8 mouse cellular contexts compared by ENCODE assay signal in genomic region chr2:10284636-10285270, GRCm38 (mm10).
DNase-seq lines count a peak whose midpoint lies in the region; ATAC-seq lines count a peak whose summit lies in the region.

No protein-coding gene starts in this region.

- ATAC-seq in embryonic facial prominence, embryonic 13.5 days (ENCODE audit: insufficient number of reproducible peaks, insufficient read depth, low FRiP score, low TSS enrichment, low read depth), result no peak
- ATAC-seq in limb, embryonic 11.5 days (ENCODE audit: insufficient number of reproducible peaks, low FRiP score, low TSS enrichment, low read depth), result no peak
- ATAC-seq in CD4-positive, CD25-positive, alpha-beta regulatory T cell, adult 4 months, result no peak

- intact Hi-C loops in heart, postnatal 10 days (cut with DNase I), result loop anchor here (5.0 kb wide), 1 partner anchor 1612 kb away; no protein-coding TSS in a partner anchor

- H3K4me1 ChIP-seq in embryonic facial prominence, embryonic 13.5 days, result peaks cover 15% of the 10 kb centered on the region
- no peaks in the 10 kb centered on the region for H3K4me1 ChIP-seq in limb, embryonic 11.5 days (ENCODE audit: control insufficient read depth, insufficient read depth, low read length)

- H3K4me3 ChIP-seq in embryonic facial prominence, embryonic 13.5 days, result no peak overlapping the region
- no peak overlapping the region for H3K4me3 ChIP-seq in limb, embryonic 11.5 days (ENCODE audit: low read depth, low read length)

- no peak overlapping the region for H3K27ac ChIP-seq in embryonic facial prominence, embryonic 13.5 days
- H3K27ac ChIP-seq in limb, embryonic 11.5 days (replicated peaks; ENCODE audit: low read depth, low read length), result no peak overlapping the region

- no peaks in the 10 kb centered on the region for H3K9me3 ChIP-seq in embryonic facial prominence, embryonic 13.5 days
- no peaks in the 10 kb centered on the region for H3K9me3 ChIP-seq in limb, embryonic 11.5 days (ENCODE audit: control insufficient read depth, low read length)

- H3K27me3 ChIP-seq in embryonic facial prominence, embryonic 13.5 days, result peaks cover 18% of the 10 kb centered on the region
- peaks cover 6% of the 10 kb centered on the region; the same call in 1 of the 2 replicates for H3K27me3 ChIP-seq in limb, embryonic 11.5 days (ENCODE audit: control insufficient read depth, insufficient read depth, low read length)
- H3K27me3 ChIP-seq in splenic B cell, adult 2 months (ENCODE audit: control insufficient read depth, insufficient read depth, low read length, poor library complexity, severe bottlenecking), result no peaks in the 10 kb centered on the region

- H3K36me3 ChIP-seq in embryonic facial prominence, embryonic 13.5 days, result no peaks in the 10 kb centered on the region
- H3K36me3 ChIP-seq in limb, embryonic 11.5 days (ENCODE audit: control insufficient read depth, insufficient read depth, low read length), result no peaks in the 10 kb centered on the region
- H3K36me3 ChIP-seq in splenic B cell, adult 2 months (ENCODE audit: control insufficient read depth, insufficient read depth, low read length, poor library complexity, severe bottlenecking), result no peaks in the 10 kb centered on the region

- peak overlapping the region; percentile 12; the same call in 1 of the 2 replicates for H3K4me2 ChIP-seq in embryonic facial prominence, embryonic 13.5 days
- H3K4me2 ChIP-seq in limb, embryonic 11.5 days (ENCODE audit: low read depth, severe bottlenecking), result no peak overlapping the region

- 5% methylated on average over 10 of the region's 10 CpGs for WGBS in embryonic facial prominence, embryonic 13.5 days
- 4% methylated on average over 10 of the region's 10 CpGs for WGBS in limb, embryonic 11.5 days

- no peak overlapping the region for H3K9ac ChIP-seq in embryonic facial prominence, embryonic 13.5 days
- H3K9ac ChIP-seq in limb, embryonic 11.5 days (ENCODE audit: low read length), result no peak overlapping the region

- DNase-seq in layer of hippocampus, adult 11-12 months (ENCODE audit: low spot score), result peak; percentile 38
- DNase-seq in layer of hippocampus, adult 9-11 months, result no peak
- peak; percentile 79 for DNase-seq in Muller cell, postnatal 12 days (ENCODE audit: inconsistent ontology term)
- DNase-seq in heart, postnatal 10 days, result peak; percentile 51 to 63
- peak; percentile 46 for DNase-seq in limb, embryonic 11.5 days (ENCODE audit: low spot score)
- peak; percentile 18 for DNase-seq in splenic B cell, adult 2 months (ENCODE audit: low read depth, low spot score)
